26 mouse cellular contexts compared by ENCODE assay signal in genomic region chr7:140860728-140861127, GRCm38 (mm10). TPM values are rescaled to one million over a fixed set of nuclear protein-coding genes. Genes with fewer than 3 reads are reported as not detected.
"Had no signal": no experiment of that assay in that cellular context is flagged by ENCODE, and none has a peak within 500 bp of the region (broad histone marks: within the 10 kb centered on the region; RNA-seq: fewer than 3 reads in every experiment).

No protein-coding gene starts in this region.

- H3K27me3 ChIP-seq: lung, embryonic 15.5 days; megakaryocyte, embryonic 14.5 days; midbrain, embryonic 12.5 days; midbrain, embryonic 15.5 days; neural tube, embryonic 13.5 days; neural tube, embryonic 15.5 days had no signal

- H3K4me2 ChIP-seq: lung, embryonic 15.5 days; midbrain, embryonic 12.5 days; midbrain, embryonic 15.5 days; neural tube, embryonic 15.5 days had no signal

- H3K27ac ChIP-seq: lung, embryonic 15.5 days; macrophage; midbrain, embryonic 12.5 days; midbrain, embryonic 15.5 days; neural tube, embryonic 13.5 days; neural tube, embryonic 15.5 days had no signal

- DNase-seq: liver, postnatal 0 days; lung, adult 2 months; lung, postnatal 14 days; lung, postnatal 36 days; retina, postnatal 1 day; right cerebral cortex, adult 18-20 months; right cerebral cortex, postnatal 25 days; right cerebral cortex, postnatal 4 days; spleen, adult 18-20 months; thymus, adult 18-20 months; thymus, postnatal 14 days; thymus, postnatal 36 days had no signal

- ATAC-seq: liver, postnatal 0 days; lung, postnatal 0 days; midbrain, embryonic 15.5 days had no signal

- H3K9ac ChIP-seq: liver, postnatal 0 days; lung, embryonic 15.5 days; midbrain, embryonic 12.5 days; midbrain, embryonic 15.5 days; neural tube, embryonic 15.5 days had no signal

- H3K9me3 ChIP-seq: lung, embryonic 15.5 days; megakaryocyte, embryonic 14.5 days; midbrain, embryonic 12.5 days; midbrain, embryonic 15.5 days; neural tube, embryonic 13.5 days; neural tube, embryonic 15.5 days had no signal

- H3K4me3 ChIP-seq: lung, embryonic 15.5 days; megakaryocyte, embryonic 14.5 days; midbrain, embryonic 12.5 days; midbrain, embryonic 15.5 days; neural tube, embryonic 13.5 days; neural tube, embryonic 15.5 days had no signal

RNA-seq across cellular contexts. Expression of gene Gm45785, which starts 4.6 kb away (rescaled TPM):
- polyA plus RNA-seq: liver, postnatal 0 days; lung, adult 2 months; lung, embryonic 15.5 days; lung, postnatal 0 days; macrophage; midbrain, postnatal 0 days; neural tube, embryonic 11.5 days; neural tube, embryonic 13.5 days; neural tube, embryonic 15.5 days; small intestine, adult 2 months; stomach, embryonic 14.5 days; stomach, embryonic 16.5 days; thymus, postnatal 0 days had no signal

RNA-seq across cellular contexts. Expression of gene Odf3, which starts 13.1 kb away (rescaled TPM):
- polyA plus RNA-seq: liver, postnatal 0 days; lung, embryonic 15.5 days; lung, postnatal 0 days; macrophage; midbrain, embryonic 12.5 days; midbrain, embryonic 15.5 days; neural tube, embryonic 11.5 days; neural tube, embryonic 13.5 days; neural tube, embryonic 15.5 days; small intestine, adult 2 months; stomach, embryonic 14.5 days; thymus, postnatal 0 days had no signal

RNA-seq across cellular contexts. Expression of gene Scgb1c1, which starts 15.4 kb away (rescaled TPM):
- polyA plus RNA-seq: liver, postnatal 0 days; lung, embryonic 15.5 days; macrophage; midbrain, embryonic 12.5 days; midbrain, embryonic 15.5 days; midbrain, postnatal 0 days; neural tube, embryonic 11.5 days; neural tube, embryonic 13.5 days; neural tube, embryonic 15.5 days; small intestine, adult 2 months; stomach, embryonic 14.5 days; stomach, embryonic 16.5 days had no signal
